Mouse (Mus musculus): Measurements from ENCODE around the gene Nup214.
"Not testable (repeated sequence)": the region's sequence is repeated elsewhere in the genome, so short reads cannot be mapped to it uniquely, and the experiment has no call there.

Gene Nup214

DNA sequence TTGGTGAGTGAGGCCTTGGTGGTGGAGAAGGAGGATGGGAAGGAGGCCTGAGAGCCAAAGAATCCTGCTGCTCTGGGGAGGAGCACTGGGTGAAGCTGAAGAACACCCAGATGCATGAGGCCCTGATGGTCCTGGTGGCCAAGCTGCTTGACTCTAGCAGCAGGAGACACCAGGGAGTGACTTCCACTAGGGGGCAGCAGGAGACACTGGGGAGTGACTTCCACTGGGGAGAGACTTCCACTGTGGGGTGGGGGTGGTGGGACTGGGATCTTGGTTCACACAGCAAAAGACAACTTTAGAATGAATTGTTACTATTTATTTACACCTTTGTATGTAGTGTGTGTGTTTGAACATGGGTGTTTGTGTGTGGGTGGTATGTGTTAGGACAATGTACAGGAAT, 9.1 kb upstream of the Nup214 start:
- peak; percentile 82 for DNase-seq

DNA sequence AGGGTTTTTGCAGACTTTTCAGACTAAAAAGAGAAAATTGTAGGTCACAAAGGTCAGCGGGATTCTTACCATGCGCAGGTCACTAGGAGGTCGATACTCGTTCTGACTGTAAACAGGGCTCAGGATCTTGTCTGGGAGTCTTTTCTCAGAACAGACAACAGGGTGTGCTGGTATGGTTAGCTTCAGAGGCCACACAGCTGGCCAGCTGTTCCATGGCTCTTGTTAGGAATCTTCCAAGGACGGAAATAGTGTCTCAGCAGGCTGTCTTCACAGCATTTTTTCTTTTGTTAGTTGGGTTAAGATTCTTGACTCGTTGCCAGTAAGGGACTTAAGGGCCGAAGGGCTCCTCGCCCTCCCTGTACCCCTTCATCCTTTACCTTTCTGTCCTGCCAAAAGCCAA, 7.4 kb upstream of the Nup214 start:
- DNase-seq = no peak

DNA sequence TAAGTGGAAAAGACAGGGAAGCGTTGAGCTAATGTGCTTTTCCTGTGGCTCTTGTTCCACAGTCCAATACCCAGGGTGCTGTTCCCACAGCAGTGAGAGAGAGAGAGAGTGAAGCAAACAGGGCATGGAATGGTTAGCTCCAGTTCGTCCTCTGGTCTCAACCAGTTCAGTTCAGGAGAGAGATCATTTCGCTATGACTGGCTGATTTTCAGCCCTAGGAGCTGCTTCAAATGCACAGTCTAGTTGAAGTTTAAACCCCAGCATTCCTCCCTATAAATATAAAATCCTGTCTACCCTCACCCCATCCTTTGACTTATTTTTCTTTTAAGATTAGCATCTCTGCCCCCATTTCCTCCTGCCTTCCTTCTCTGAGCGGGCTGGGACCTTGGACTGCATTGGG, 1.6 kb upstream of the Nup214 start:
- DNase-seq = peak; percentile 60

DNA sequence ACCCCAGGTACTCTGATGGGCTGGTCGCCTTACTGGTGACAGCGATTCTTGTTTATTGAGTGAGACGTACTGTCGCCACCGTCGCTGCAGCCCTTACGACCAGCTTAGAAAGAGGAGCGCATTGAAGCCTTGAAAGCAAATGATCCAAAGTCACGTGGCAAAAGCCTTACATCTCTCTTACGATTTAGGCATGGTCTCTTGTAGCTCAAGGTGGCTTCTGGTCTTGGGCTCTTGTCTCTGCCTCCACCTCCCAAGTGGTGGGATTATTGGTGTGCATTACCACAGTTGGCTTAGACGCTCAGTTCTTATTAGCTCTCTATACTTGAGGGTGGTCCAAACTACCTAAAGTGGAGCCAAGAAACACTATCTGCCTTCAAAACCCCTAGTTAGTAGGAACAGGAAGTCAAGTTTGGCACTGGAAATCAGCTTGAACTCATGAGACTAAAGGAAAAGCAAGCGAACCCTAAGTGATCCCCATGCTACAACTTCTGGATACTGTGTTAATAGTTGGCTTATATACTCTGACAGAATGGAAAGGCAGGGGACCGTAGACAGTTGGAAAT, 654 bp downstream of the Nup214 start:
- DNase-seq = no peak

DNA sequence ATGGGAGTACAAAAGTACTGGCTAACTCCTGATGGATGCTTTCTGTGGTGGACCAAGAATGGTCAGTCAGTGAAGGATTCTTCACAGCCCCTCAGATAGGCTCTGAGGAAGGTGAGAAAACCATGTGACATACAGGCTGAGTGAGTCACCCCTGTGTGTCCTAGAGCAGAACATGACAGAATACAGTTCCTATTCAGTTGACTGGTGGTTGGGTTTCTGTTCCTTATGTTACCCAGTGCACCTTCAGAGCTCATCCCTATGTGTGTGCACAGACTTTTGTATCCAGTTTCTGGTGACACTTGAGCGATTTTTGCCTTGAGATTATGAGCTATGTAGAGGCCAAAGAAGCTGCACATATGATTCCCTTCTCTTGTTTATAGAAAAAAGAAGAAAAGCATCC, 13.5 kb downstream of the Nup214 start:
- no peak for DNase-seq

DNA sequence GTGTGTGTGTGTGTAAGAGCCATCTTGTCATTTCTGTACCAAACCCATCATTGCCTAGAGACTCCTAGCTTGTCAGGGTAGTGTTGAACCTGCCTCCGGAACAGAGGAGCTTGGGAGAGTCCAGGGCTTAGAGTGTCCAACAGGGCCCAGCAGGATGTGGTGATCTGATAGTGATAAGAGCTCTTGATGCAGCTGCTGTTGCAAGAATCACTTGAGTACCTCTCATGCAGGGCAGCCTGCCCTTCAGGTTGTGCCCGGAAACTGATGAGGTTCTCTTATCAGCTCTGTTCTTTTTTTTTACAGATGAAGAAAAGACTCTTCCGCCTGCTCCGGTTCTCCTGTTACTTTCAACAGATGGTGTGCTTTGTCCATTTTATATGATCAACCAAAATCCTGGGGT, 16.7 kb downstream of the Nup214 start:
- DNase-seq = no peak

DNA sequence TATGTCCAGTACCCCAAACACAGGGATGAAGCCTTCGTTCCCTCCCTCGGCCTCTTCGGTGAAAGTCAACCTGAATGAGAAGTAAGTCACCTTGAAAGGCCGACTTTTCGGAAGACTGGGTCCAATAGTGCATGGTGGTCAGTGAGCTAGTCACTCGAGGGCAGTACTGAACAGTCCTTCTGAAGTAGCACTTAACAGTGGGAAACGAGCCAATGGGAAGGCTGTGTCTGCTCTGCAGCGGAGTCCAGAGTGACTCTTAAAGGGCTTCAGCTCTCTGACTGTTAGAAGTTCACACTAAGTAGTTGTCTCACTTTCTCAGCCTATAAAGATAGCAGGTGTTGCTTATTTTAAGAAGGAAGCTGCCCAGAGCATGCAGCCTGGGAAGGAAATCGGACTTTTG, 20.7 kb downstream of the Nup214 start:
- no peak for DNase-seq

DNA sequence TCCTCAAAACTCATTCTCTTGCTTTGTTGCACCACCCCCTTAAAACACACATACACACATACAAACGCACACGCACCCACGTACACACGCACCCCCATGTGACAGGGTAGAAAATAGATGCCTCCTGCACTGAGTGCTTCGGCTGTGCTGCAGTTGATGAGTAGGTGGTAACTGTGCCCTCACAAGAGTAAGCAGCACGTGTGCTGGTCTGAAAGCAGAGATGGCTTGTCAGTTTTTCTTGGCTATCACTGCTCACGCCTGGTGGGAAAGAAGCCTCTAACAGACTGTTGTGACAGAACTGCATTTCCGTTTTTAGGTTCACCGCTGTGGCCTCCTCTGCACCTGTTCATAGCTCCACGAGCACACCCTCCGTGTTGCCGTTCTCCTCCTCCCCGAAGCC, 21.8 kb downstream of the Nup214 start:
- no peak for DNase-seq

DNA sequence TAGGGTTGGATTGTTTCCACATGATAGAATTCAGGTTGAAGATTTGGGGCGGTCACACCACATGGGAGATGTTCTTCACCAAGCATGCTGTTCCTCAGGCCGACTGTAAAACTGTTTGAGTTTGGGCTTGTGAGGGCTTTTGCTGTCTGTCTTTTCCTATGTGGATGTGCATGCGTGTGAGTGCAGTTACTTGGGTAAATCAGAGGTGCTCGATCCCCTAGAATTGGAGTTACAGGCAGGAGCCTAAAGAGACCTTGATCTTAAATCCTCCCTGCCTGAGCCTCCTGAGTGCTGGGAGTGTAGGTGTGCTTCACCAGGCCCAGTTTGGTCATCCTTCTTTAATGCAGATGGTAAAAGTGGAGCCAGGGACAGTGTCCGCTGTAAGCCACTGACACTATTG, 23.3 kb downstream of the Nup214 start:
- no peak for DNase-seq

DNA sequence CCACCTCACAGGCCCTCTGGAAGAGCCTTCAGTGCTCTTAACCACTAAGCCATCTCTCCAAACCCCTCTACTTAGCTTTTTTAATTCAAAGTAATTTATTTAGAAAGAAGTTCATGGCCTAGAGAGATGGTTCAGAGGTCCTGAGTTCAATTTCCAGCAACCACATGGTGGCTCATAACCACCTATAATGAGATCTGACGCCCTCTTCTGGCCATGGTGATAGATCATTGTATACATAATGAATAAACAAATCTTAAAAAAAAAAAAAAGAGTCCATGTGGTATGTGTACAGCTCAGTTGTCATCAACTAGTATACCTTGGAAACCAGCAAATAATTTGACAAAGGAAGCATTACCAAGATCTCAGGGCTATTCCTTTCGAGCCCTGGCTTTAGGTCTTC, 24.2 kb downstream of the Nup214 start:
- no peak for DNase-seq

DNA sequence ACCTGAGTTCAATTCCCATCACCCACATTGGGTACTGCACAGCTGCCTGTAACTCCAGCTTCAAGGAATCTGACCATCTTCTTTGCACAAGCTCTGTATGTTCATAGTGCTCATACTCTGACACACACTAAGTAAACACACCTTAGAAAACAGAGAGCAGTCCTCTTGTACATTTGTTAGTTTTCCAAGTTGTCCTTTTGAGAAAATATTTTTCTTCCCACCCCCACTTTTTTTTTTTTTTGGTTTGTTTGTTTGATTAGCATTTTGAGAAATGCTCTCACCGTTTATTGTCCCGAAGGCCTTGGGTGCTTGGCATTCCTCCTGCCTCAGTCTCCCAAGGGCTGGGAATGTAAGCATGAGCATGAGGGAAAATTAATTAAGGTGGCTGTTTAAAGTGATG, 34.1 kb downstream of the Nup214 start:
- no peak for DNase-seq

DNA sequence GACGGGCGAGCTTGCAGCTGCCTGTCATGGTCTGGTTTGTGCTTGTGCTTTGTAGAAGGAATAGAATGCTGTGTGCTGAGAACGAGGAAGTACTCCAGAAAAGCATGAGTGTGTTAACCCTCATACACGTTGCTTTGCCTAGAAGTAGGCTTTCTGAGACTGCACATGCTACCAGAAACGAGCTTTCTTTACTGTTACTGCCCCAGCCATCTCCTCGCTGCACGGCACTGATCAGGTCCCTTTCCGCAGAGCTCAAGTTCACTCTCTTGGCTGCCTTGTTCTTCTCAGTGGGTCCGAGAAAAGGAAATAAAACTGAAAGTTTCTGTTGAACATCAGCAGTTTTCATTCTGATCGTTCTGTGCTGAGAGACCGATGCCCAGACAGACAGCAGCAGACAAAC, 34.5 kb downstream of the Nup214 start:
- no peak for DNase-seq

DNA sequence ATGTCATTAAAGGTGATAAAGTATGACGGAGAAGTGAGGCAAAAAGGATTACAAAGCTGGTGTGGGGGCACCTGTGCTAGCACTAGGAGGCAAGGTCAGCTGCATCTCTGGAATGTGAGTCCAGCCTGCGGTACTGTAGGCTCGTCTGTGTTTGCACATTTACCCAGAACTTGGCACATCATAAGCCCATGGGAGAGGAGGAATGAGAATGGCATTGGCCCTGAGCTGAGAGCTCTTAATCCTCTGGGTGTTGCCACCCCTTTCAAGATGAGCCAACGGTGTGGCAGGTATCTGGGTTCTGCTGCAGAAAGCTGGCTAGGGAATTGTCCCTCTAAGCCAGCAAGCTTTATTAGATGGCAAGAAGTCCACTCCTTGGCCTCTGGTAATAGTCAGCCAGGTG, 45.5 kb downstream of the Nup214 start:
- no peak for DNase-seq

DNA sequence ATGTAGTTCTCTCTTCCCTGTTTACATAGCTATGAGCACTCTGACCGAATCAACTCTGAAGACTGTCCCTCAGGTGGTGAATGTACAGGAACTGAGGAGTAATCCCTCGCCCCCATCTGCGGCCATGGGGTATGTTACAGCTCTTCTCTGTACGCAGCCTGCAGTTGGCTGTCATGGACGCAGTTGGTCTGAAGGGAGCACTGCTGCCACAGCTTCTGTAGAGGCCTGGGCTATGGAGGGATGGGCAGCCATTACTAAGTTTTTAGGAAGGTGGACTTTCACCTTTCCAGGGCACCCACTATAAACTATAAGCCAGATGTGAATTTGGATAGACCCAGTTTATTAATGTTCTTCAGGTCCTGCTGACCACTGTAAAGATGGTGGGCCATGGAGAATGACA, 46.0 kb downstream of the Nup214 start:
- no peak for DNase-seq

DNA sequence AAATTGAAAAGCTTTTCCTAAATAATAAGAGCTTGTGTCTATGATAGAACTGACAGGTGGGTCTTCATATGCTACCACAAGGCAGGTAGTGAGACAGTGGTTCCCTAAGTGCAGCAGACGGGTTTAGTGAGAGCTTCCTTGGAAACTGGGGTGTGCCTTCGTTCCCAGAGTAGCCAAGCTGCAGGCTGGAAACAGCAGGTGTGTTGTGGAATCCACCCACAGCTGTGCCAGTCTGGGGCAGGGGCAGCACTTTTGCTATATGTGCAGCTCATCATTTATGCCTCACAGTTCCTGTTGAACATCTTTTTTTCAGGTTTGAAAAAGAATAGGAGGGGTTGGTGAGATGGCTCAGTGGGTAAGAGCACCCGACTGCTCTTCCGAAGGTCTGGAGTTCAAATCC, 50.1 kb downstream of the Nup214 start:
- no peak for DNase-seq

DNA sequence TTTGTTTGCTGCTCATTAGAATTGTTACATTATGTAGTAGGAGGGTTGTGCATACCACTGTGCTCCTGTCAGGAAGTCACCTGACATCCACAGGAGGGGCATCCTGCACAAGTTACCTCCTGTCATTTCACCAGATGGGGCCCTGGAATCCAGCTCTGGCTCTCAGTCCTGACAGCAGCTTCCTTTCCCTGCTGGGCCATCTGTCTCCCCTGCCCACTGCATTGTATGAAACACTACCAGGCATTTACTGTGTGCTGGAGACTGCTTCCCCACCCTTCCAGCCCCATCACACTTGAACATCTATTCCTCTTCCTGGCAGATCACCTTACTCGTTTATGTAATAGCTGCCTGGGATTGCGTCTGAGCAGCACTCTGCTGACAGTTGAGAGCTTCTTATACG, 55.4 kb downstream of the Nup214 start:
- DNase-seq = peak; percentile 27

DNA sequence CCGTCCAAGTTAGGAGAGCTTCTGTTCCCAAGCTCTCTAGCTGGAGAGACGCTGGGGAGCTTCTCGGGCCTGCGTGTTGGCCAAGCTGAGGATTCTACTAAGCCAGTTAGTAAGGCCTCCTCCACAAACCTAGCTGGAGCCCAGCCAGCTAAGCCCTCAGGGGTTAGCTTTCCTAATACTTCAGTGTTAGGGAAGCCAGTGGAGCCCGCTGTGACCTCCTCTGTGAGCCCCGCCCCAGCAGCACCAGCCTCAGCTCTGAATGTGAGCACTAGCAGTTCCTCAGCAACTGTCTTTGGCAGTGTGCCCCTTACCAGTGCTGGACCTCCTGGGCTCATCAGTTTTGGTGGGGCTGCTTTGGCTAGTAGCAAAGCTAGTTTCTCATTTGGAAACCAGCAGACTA, 59.2 kb downstream of the Nup214 start:
- DNase-seq = peak; percentile 42

DNA sequence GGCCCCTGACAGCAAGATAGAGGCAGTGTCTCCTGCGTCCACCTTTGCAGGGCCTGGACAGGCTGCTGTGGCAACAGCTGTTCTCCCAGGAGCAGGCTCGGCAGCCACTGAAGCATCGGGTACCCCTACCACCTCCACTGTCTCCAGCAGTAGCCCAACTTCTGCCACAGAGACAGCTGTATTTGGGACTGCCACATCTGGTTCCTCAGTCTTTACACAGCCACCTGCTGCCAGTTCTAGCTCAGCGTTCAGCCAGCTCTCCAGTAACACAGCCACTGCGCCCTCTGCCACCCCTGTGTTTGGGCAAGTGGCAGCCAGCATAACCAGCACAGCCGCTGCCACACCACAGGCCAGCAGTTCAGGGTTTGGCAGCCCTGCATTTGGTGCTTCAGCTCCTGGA, 60.0 kb downstream of the Nup214 start:
- no peak for DNase-seq

DNA sequence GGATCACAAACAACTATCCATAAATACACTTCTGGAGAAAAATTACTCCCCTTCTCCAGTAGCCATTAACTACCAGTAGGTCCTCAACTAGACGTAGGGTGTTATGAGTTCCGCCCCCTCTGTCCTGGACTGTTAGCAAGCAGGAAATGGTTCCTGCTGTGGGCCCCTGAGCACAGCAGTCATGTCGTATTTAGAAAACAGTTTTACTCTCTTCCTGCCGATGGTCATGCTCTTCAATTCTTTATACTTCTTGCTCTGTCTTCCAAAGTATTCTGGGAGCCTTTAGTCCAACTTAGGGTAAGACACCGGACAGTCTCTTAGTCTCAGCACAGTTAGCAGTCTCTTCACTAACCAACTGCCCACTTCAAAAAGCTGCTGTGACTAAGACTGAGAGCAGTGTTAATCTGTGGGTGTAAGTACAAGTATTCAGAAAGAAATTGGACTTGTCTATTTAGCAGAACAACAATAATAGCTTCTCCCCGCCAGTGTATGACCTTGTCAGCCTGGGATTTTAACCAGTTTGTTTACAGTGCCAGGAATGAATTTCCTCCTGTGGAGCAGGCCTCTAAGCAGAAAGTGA, 63.1 kb downstream of the Nup214 start:
- no peak for DNase-seq

DNA sequence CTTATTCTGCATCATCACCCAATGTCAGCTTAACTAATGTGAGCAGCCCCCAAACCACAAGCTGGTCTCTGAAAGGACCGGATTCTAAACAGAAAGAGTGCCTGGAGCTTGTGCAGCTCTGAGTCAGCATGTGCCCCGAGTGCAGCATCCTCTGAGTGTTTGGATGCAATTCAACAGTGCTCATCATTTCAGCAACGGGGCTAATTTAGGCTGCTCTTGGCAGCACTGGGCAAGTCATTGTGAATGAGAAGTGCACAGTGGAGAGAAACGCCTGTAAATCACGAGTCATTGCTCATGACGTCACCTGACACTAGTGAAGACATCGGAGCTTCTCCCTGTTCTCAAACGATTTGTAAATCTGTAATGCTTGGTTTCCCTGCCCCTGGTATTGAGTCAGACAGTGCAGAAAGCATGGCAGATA, 64.4 kb downstream of the Nup214 start:
- DNase-seq = no peak

DNA sequence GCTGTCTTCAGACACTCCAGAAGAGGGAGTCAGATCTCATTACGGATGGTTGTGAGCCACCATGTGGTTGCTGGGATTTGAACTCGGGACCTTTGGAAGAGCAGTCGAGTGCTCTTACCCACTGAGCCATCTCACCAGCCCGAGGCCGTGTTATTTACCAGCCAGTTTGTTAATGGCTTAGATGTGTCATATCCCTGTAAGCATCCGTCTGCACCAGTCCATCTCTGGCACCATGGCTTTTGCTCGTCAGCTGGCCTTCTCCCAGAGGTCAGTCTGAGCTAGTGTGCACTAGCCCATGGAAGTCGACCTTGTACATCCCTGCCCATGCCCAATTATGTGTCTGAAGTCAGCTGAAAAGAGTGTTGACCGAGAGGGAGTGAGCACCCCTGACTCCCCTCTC, 66.4 kb downstream of the Nup214 start:
- DNase-seq = not testable (repeated sequence)

DNA sequence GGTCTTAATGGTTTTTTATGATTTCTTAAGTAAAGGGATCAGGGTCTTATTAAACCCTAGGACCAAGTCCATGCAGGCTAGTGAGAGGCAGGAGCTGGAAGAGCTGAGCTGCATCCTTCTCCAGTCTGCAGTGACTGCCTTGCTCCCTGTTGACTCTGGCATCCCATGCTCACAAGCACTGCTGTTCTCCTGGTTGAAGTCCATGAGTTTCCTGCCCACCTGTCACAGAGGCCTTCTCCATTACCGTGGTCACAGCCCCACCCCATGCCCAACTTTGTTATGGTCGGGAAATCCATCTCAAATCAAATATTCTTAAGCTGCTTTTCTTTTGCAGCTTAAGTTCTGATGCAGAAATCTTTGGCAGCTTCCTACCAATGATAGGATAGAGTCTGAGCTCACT, 66.9 kb downstream of the Nup214 start:
- DNase-seq = no peak

DNA sequence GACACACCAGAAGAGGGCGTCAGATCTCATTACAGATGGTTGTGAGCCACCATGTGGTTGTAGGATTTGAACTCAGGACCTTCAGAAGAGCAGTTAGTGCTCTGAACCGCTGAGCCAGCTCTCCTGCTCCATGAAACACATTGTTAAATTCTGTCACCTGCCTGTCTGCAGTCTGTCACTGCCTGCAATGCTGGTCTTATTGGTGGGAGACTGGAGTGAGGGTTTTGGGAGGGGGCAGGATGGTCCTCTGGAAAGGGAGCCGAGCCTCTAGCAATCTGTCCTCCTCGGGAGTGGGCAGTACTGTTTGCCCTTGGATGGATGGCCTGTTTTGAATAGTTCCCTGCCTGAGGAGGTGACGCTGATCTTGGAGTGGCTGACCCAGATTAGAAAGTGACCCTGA, 69.6 kb downstream of the Nup214 start:
- no peak for DNase-seq

DNA sequence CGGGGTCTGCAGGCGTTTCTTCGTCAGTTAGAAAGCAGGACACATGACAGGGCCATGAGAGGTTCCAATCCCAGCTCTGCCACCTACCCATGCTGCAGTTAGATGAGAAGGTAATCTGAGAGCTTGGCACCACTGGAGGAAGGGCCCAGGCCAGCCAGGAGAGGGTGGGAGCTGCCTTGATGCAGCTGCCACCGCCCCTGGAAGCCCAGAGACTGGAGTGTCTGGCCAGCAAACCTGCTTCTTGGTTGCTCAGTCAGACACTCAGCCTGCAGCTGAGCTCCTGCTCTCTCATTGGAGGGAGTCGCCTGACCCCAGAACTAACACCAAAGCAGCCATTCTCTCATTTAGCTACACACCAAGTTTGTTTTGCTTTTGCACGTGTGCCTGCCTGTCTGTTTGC, 71.1 kb downstream of the Nup214 start:
- no peak for DNase-seq

DNA sequence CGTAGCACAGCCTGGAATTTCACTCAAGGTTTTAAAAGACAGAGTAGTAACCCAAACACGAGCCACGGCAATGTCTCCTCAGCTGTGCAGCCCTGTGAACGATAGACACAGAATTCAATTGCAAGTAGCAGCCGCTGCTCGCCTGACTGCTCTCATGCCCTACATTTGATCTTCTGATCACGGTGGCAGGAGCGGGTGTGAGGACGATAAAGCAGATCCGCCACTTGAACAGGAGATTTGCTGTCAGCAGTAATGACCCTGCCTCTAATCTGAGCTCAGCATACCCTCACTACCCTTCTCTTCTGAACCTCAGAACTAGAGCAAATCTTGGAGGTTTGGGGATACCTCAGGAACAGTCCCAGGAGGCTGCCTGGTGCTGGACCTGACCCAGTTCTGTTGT, 71.8 kb downstream of the Nup214 start:
- DNase-seq = no peak

DNA sequence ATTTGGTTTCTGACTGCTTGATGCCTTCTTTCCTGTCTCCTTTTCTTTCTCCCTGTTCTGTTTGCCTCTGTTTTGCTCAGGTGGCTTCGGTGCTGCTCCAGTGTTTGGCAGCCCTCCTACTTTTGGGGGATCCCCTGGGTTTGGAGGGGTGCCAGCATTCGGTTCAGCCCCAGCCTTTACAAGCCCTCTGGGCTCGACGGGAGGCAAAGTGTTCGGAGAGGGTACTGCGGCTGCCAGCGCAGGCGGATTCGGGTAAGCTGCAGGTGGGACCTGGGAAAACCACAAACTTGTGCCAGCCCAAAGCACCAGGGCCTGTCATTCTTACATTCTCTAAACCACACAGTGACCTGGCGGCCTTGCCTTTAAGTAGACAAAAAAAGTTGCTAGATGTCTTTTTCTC, 73.1 kb downstream of the Nup214 start:
- no peak for DNase-seq
